Mouse (Mus musculus) liver, embryonic 14.5 days (tissue): ENCODE results near the gene Hspb9. TPM values are rescaled to one million over a fixed set of nuclear protein-coding genes. Genes with fewer than 3 reads are reported as not detected.
A peak's percentile ranks its signal among the peaks of the same experiment; 100 is the strongest.

Experiments
- ATAC-seq: fragments of 200-750 bp; cut with Nextera tagmentation; 2 replicates; pipeline ENCODE4 v1.8.0; 2017; ENCODE audit warnings: moderate number of reproducible peaks, mild to moderate bottlenecking, moderate library complexity; ENCODE audit not compliant: insufficient read depth
- DNase-seq, 3 experiments: peaks; one replicate each; pipeline ENCODE4 v3.0.0-alpha.2; 2012 to 2013; ENCODE audit warnings: low read depth in 3 of 3, low spot score in 3 of 3
- H3K27ac ChIP-seq: fragments of 300-500 bp; sonication (generic); 2 replicates; pipeline ENCODE4 v1.5.1; 2014; ENCODE audit warnings: moderate library complexity, mild to moderate bottlenecking, control low read depth, inconsistent platforms
- H3K27me3 ChIP-seq: fragments of 300-500 bp; sonication (generic); 2 replicates; pipeline ENCODE4 v1.6.1; 2014; ENCODE audit warnings: mild to moderate bottlenecking, low read length, moderate library complexity; ENCODE audit not compliant: control insufficient read depth, insufficient read depth
- H3K36me3 ChIP-seq: fragments of 300-500 bp; sonication (generic); replicated peaks from 2 replicates; pipeline ENCODE4 v1.6.1; 2014; ENCODE audit warnings: low read depth; ENCODE audit not compliant: control insufficient read depth, insufficient read depth
- H3K4me1 ChIP-seq, 2 experiments: fragments of 200-500 bp in 1 of 2; fragments of 300-500 bp in 1 of 2; sonication (generic) in 1 of 2; replicated peaks; 2 replicates each; pipeline ENCODE4 v1.6.1; 2012 to 2014; ENCODE audit warnings: antibody characterized with exemption in 1 of 2, inconsistent platforms in 1 of 2, low read length in 1 of 2; ENCODE audit not compliant: control insufficient read depth in 2 of 2, insufficient read depth in 2 of 2
- H3K4me2 ChIP-seq: fragments of 300-500 bp; sonication (generic); 2 replicates; pipeline ENCODE4 v1.6.1; 2014; ENCODE audit warnings: low read depth, mild to moderate bottlenecking, control low read depth, moderate library complexity
- H3K4me3 ChIP-seq, 2 experiments: fragments of 200-500 bp in 1 of 2; fragments of 300-500 bp in 1 of 2; sonication (generic) in 1 of 2; 2 replicates each; pipeline ENCODE4 v1.5.1; 2012 to 2014; ENCODE audit warnings: low read depth in 2 of 2, low read length in 2 of 2, mild to moderate bottlenecking in 2 of 2, control low read depth in 1 of 2, inconsistent platforms in 1 of 2, moderate library complexity in 1 of 2; ENCODE audit not compliant: insufficient read depth in 1 of 2
- H3K9ac ChIP-seq: fragments of 300-500 bp; sonication (generic); replicated peaks from 2 replicates; pipeline ENCODE4 v1.6.1; 2014; ENCODE audit warnings: mild to moderate bottlenecking, control low read depth, moderate library complexity
- H3K9me3 ChIP-seq: fragments of 300-500 bp; sonication (generic); 2 replicates; pipeline ENCODE4 v1.6.1; 2016; ENCODE audit warnings: low read length, mixed read lengths; ENCODE audit not compliant: control insufficient read depth
- CTCF ChIP-seq: IDR thresholded peaks from 2 replicates; pipeline ENCODE4 v1.5.1; 2016; ENCODE audit warnings: antibody characterized with exemption, low read depth, control low read depth
- EP300 ChIP-seq: IDR thresholded peaks from 2 replicates; pipeline ENCODE4 v1.6.1; 2016; ENCODE audit warnings: antibody characterized with exemption, low read depth
- WGBS: fragments of 180-500 bp; shearing (Covaris S2); extraction: QIAGEN DNeasy Blood & Tissue Kit; methylation state at CpG from one replicate; pipeline ENCODE4 v1.1.7; 2014; ENCODE audit not compliant: insufficient replicate concordance; 5-methylcytosine and 5-hydroxymethylcytosine counted together
- polyA plus RNA-seq, 2 experiments: library from polyadenylated mRNA; depleted of rRNA in 1 of 2; stranded (reverse) in 1 of 2; unstranded in 1 of 2; fragments of >200 nt; fragmentation: Nextera tagmentation in 1 of 2; extraction: Ambion mirVana in 1 of 2; gene quantifications; 2 replicates each; pipeline versions ENCODE4 v1.2.1 to v1.2.3; 2012 to 2014

Gene Hspb9
- polyA plus RNA-seq, 2 experiments = 0.14 TPM; not detected in 1

DNA sequence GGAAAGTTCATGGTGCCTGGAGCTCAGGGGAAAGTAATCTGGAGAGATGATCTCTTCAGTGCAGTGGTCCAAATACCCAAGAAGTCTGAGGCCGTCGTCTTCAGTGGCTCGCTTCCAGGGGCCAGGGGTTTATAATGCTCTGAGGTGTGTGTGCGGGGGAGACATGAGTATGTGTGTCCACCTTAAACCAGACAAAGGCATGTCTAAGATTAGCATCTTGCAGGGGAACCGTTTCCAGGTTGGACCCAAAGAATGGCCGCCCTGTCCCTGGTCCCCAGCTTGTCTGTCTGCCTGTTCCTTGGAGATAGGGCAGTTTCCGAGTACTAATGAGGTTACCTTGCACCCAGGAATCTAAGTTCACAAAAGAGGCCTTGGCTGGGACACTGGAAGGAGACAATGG is 49.2 kb downstream of the Hspb9 start, which contains the start of gene Hcrt:
Gene Hcrt (minus strand): TSS at position 101 of the 400 bp plus-strand sequence.
- Histone ChIP-seq H3K4me2 (peak within 1 kb of the TSS; percentile 79), H3K36me3 (no peaks in the 10 kb centered on the region), H3K9ac (peak within 1 kb of the TSS; percentile 43), H3K4me1 (peaks cover 0 to 4% of the 10 kb centered on the region in 2 experiments; a peak in 3 of 4 replicates), H3K27ac (no peak within 1 kb of the TSS), H3K4me3 (peak within 1 kb of the TSS; percentile 15 to 55), H3K27me3 (peaks cover 28% of the 10 kb centered on the region), H3K9me3 (no peaks in the 10 kb centered on the region)
- 63% methylated on average over 7 of the region's 7 CpGs for whole genome bisulfite sequencing
- ATAC-seq (no peak), DNase-seq (no peak)
- TF ChIP-seq CTCF = no peak
- no peak for TF ChIP-seq EP300

Other genes with a start within 250 kb of the Hspb9 start
- 0.90 and 1.2 TPM in 2 replicates for gene Klhl11, start 241.1 kb upstream of the Hspb9 start, polyA plus RNA-seq (2012; rRNA removed)
- gene Klhl11, start 241.1 kb upstream of the Hspb9 start, polyA plus RNA-seq (2014; fragmentation: Nextera tagmentation; extraction: Ambion mirVana) = 1.8 and 2.2 TPM in 2 replicates
- gene Acly, start 185.8 kb upstream of the Hspb9 start, polyA plus RNA-seq (2012; rRNA removed) = 35.5 and 45.9 TPM in 2 replicates
- gene Acly, start 185.8 kb upstream of the Hspb9 start, polyA plus RNA-seq (2014; fragmentation: Nextera tagmentation; extraction: Ambion mirVana) = 68.2 and 76.7 TPM in 2 replicates
- gene Ttc25, start 168.2 kb upstream of the Hspb9 start, polyA plus RNA-seq (2012; rRNA removed) = 0.01 and 0.03 TPM in 2 replicates
- 0.13 and 0.19 TPM in 2 replicates for gene Ttc25, start 168.2 kb upstream of the Hspb9 start, polyA plus RNA-seq (2014; fragmentation: Nextera tagmentation; extraction: Ambion mirVana)
- 5.2 and 6.3 TPM in 2 replicates for gene Cnp, start 138.9 kb upstream of the Hspb9 start, polyA plus RNA-seq (2012; rRNA removed)
- gene Cnp, start 138.9 kb upstream of the Hspb9 start, polyA plus RNA-seq (2014; fragmentation: Nextera tagmentation; extraction: Ambion mirVana) = 10.0 and 12.0 TPM in 2 replicates
- gene Nkiras2, start 94.6 kb upstream of the Hspb9 start, polyA plus RNA-seq (2012; rRNA removed) = 15.0 and 15.5 TPM in 2 replicates
- 16.8 and 17.0 TPM in 2 replicates for gene Nkiras2, start 94.6 kb upstream of the Hspb9 start, polyA plus RNA-seq (2014; fragmentation: Nextera tagmentation; extraction: Ambion mirVana)
- gene Dnajc7, start 93.7 kb upstream of the Hspb9 start, polyA plus RNA-seq (2012; rRNA removed) = 40.6 and 61.7 TPM in 2 replicates
- 13.4 and 15.1 TPM in 2 replicates for gene Dnajc7, start 93.7 kb upstream of the Hspb9 start, polyA plus RNA-seq (2014; fragmentation: Nextera tagmentation; extraction: Ambion mirVana)
- not detected in 2 replicates for gene Zfp385c, start 21.4 kb upstream of the Hspb9 start, polyA plus RNA-seq (2012; rRNA removed)
- gene Zfp385c, start 21.4 kb upstream of the Hspb9 start, polyA plus RNA-seq (2014; fragmentation: Nextera tagmentation; extraction: Ambion mirVana) = not detected in 2 replicates
- gene Dhx58, start 9.6 kb upstream of the Hspb9 start, polyA plus RNA-seq (2012; rRNA removed) = 1.5 and 1.6 TPM in 2 replicates
- gene Dhx58, start 9.6 kb upstream of the Hspb9 start, polyA plus RNA-seq (2014; fragmentation: Nextera tagmentation; extraction: Ambion mirVana) = 1.3 and 1.7 TPM in 2 replicates
- 13.0 and 13.8 TPM in 2 replicates for gene Kat2a, start 1.4 kb upstream of the Hspb9 start, polyA plus RNA-seq (2012; rRNA removed)
- gene Kat2a, start 1.4 kb upstream of the Hspb9 start, polyA plus RNA-seq (2014; fragmentation: Nextera tagmentation; extraction: Ambion mirVana) = 12.7 and 14.6 TPM in 2 replicates
- 109 and 127 TPM in 2 replicates for gene Rab5c, start 24.4 kb downstream of the Hspb9 start, polyA plus RNA-seq (2012; rRNA removed)
- gene Rab5c, start 24.4 kb downstream of the Hspb9 start, polyA plus RNA-seq (2014; fragmentation: Nextera tagmentation; extraction: Ambion mirVana) = 57.4 and 59.9 TPM in 2 replicates
- 0.02 TPM in 1 of 2 replicates, not detected in the other for gene Kcnh4, start 46.1 kb downstream of the Hspb9 start, polyA plus RNA-seq (2012; rRNA removed)
- gene Kcnh4, start 46.1 kb downstream of the Hspb9 start, polyA plus RNA-seq (2014; fragmentation: Nextera tagmentation; extraction: Ambion mirVana) = not detected in 2 replicates
- gene Hcrt, start 49.1 kb downstream of the Hspb9 start, polyA plus RNA-seq (2012; rRNA removed) = not detected in 2 replicates
- not detected in 2 replicates for gene Hcrt, start 49.1 kb downstream of the Hspb9 start, polyA plus RNA-seq (2014; fragmentation: Nextera tagmentation; extraction: Ambion mirVana)
- 2.2 and 2.3 TPM in 2 replicates for gene Ghdc, start 57.1 kb downstream of the Hspb9 start, polyA plus RNA-seq (2012; rRNA removed)
- 0.76 and 0.77 TPM in 2 replicates for gene Ghdc, start 57.1 kb downstream of the Hspb9 start, polyA plus RNA-seq (2014; fragmentation: Nextera tagmentation; extraction: Ambion mirVana)
- 10.6 and 12.4 TPM in 2 replicates for gene Stat5b, start 136.9 kb downstream of the Hspb9 start, polyA plus RNA-seq (2012; rRNA removed)
- 16.4 and 19.3 TPM in 2 replicates for gene Stat5b, start 136.9 kb downstream of the Hspb9 start, polyA plus RNA-seq (2014; fragmentation: Nextera tagmentation; extraction: Ambion mirVana)
- 7.8 and 8.5 TPM in 2 replicates for gene Stat5a, start 145.5 kb downstream of the Hspb9 start, polyA plus RNA-seq (2012; rRNA removed)
- gene Stat5a, start 145.5 kb downstream of the Hspb9 start, polyA plus RNA-seq (2014; fragmentation: Nextera tagmentation; extraction: Ambion mirVana) = 7.2 and 8.6 TPM in 2 replicates
- gene Stat3, start 225.7 kb downstream of the Hspb9 start, polyA plus RNA-seq (2012; rRNA removed) = 15.0 and 17.7 TPM in 2 replicates
- 27.2 and 27.4 TPM in 2 replicates for gene Stat3, start 225.7 kb downstream of the Hspb9 start, polyA plus RNA-seq (2014; fragmentation: Nextera tagmentation; extraction: Ambion mirVana)